ENCODE assay signal across 25 mouse cellular contexts in the genomic region with DNA sequence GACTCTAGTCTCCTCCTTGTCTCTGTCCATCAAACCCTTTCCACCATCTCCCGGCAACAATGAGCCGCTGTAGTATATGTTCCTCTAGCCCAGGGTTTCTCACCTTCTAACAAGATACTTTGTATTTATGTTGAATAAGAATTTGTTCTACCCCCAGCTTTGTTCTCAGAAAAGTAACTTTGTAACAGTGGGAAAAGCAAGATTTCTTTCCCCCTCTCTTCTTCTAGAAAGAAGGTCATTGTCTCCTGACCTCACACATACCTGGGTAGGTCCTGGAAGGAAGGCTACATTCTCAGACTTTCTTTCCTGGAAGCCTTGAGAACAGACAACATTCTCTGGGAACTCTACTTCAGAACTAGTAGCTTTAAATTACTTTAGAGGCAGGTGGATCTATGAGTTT. TPM values are rescaled to one million over a fixed set of nuclear protein-coding genes. Genes with fewer than 3 reads are reported as not detected.
DNase-seq lines count a peak whose midpoint lies in the region; ATAC-seq and TF ChIP-seq lines count a peak whose summit lies in the region.
"Had no signal": no experiment of that assay in that cellular context is flagged by ENCODE, and none has a peak within 500 bp of the region (broad histone marks: within the 10 kb centered on the region; RNA-seq: fewer than 3 reads in every experiment).

A gene (minus strand): TSS at position 101 of the 400 bp plus-strand sequence.

- H3K4me2 ChIP-seq in kidney, embryonic 16.5 days (replicated peaks; ENCODE audit: low read depth, low read length) = no peak within 1 kb of the TSS
- H3K4me2 ChIP-seq in midbrain, postnatal 0 days (ENCODE audit: low read depth, low read length, poor library complexity, severe bottlenecking) = no peak within 1 kb of the TSS
- H3K4me2 ChIP-seq: embryonic facial prominence, embryonic 13.5 days; forebrain, embryonic 12.5 days had no signal

- no peaks in the 10 kb centered on the region for H3K36me3 ChIP-seq in kidney, embryonic 16.5 days (ENCODE audit: insufficient read depth, low read length)
- H3K36me3 ChIP-seq in small intestine, adult 2 months (ENCODE audit: control insufficient read depth, insufficient read depth, low read length) = peaks cover 5% of the 10 kb centered on the region; the same call in 1 of the 2 replicates
- H3K36me3 ChIP-seq in midbrain, postnatal 0 days (ENCODE audit: insufficient read depth, low read length) = no peaks in the 10 kb centered on the region
- H3K36me3 ChIP-seq: embryonic facial prominence, embryonic 13.5 days; embryonic facial prominence, embryonic 15.5 days; forebrain, embryonic 10.5 days; forebrain, embryonic 12.5 days had no signal

- peaks cover 25% of the 10 kb centered on the region for H3K4me1 ChIP-seq in kidney, embryonic 16.5 days (ENCODE audit: insufficient read depth, low read length)
- peaks cover 17% of the 10 kb centered on the region for H3K4me1 ChIP-seq in small intestine, adult 2 months (ENCODE audit: control insufficient read depth, insufficient read depth, insufficient read length, low read length)
- H3K4me1 ChIP-seq in midbrain, postnatal 0 days (ENCODE audit: insufficient read depth, low read length) = peaks cover 8% of the 10 kb centered on the region; the same call in 1 of the 2 replicates

- no peaks in the 10 kb centered on the region for H3K9me3 ChIP-seq in kidney, embryonic 16.5 days (ENCODE audit: low read length)
- no peaks in the 10 kb centered on the region for H3K9me3 ChIP-seq in midbrain, postnatal 0 days (ENCODE audit: low read length)
- H3K9me3 ChIP-seq: embryonic facial prominence, embryonic 13.5 days; embryonic facial prominence, embryonic 15.5 days; forebrain, embryonic 10.5 days; forebrain, embryonic 12.5 days had no signal

- no peak for DNase-seq in kidney, postnatal 10 days
- DNase-seq in testis, postnatal 14 days (ENCODE audit: low spot score) = peak; percentile 46
- DNase-seq in testis, postnatal 10 days (ENCODE audit: low spot score) = no peak
- no peak for DNase-seq in large intestine, adult 2 months (ENCODE audit: low read depth, low spot score)
- no peak for DNase-seq in midbrain, postnatal 0 days (ENCODE audit: low spot score)
- DNase-seq in cerebellum, adult 11-12 months = no peak
- DNase-seq: adrenal gland, adult 8-10 months; adrenal gland, postnatal 14 days; adrenal gland, postnatal 36 days; cerebellum, adult 18-20 months; cerebellum, adult 8-10 months; cerebellum, adult 9-11 months; cerebellum, postnatal 14 days; cerebellum, postnatal 36 days; embryo, embryonic 11 days had no signal

- H3K9ac ChIP-seq in kidney, embryonic 16.5 days (replicated peaks; ENCODE audit: low read length) = no peak within 1 kb of the TSS
- no peak within 1 kb of the TSS for H3K9ac ChIP-seq in midbrain, postnatal 0 days (replicated peaks; ENCODE audit: low read length, poor library complexity, severe bottlenecking)
- H3K9ac ChIP-seq: embryonic facial prominence, embryonic 13.5 days; embryonic facial prominence, embryonic 15.5 days; forebrain, embryonic 12.5 days had no signal

- TF ChIP-seq CTCF in small intestine, adult 2 months (IDR thresholded peaks at IDR 0.05; ENCODE audit: extremely low read depth, insufficient read length, insufficient replicate concordance, low read depth, low read length) = no peak
- no peak for TF ChIP-seq CTCF in midbrain, postnatal 0 days (IDR thresholded peaks at IDR 0.05)

- 92% methylated on average over 2 of the region's 2 CpGs for WGBS in kidney, embryonic 16.5 days
- WGBS in large intestine, adult 2 months = 97% methylated on average over 2 of the region's 2 CpGs
- WGBS in small intestine, adult 2 months = 95% methylated on average over 2 of the region's 2 CpGs
- 94% methylated on average over 2 of the region's 2 CpGs for WGBS in midbrain, postnatal 0 days

- ATAC-seq in kidney, embryonic 16.5 days (ENCODE audit: low FRiP score, low TSS enrichment) = no peak
- ATAC-seq in midbrain, postnatal 0 days (ENCODE audit: low FRiP score) = no peak
- ATAC-seq: activated CD4-positive, CD25-positive, alpha-beta regulatory T cell, adult 4 months; forebrain, embryonic 14.5 days; forebrain, embryonic 16.5 days had no signal

- no peak within 1 kb of the TSS for H3K27ac ChIP-seq in kidney, embryonic 16.5 days (ENCODE audit: low read length)
- no peak within 1 kb of the TSS for H3K27ac ChIP-seq in small intestine, adult 2 months (ENCODE audit: insufficient read depth, low read depth, low read length)
- H3K27ac ChIP-seq in midbrain, postnatal 0 days (ENCODE audit: low read depth, low read length) = no peak within 1 kb of the TSS
- H3K27ac ChIP-seq: embryonic facial prominence, embryonic 13.5 days; embryonic facial prominence, embryonic 15.5 days; forebrain, embryonic 10.5 days; forebrain, embryonic 12.5 days had no signal

- no peak for TF ChIP-seq POLR2A in small intestine, adult 2 months (IDR thresholded peaks at IDR 0.05; ENCODE audit: low read depth, low read length)

- H3K27me3 ChIP-seq in kidney, embryonic 16.5 days (ENCODE audit: insufficient read depth, low read length) = peaks cover 18% of the 10 kb centered on the region
- H3K27me3 ChIP-seq in small intestine, adult 2 months (ENCODE audit: control insufficient read depth, insufficient read depth, low read length) = no peaks in the 10 kb centered on the region; the same call in 1 of the 2 replicates
- H3K27me3 ChIP-seq in midbrain, postnatal 0 days (ENCODE audit: insufficient read depth, low read length) = peaks cover 20% of the 10 kb centered on the region

- no peak within 1 kb of the TSS for H3K4me3 ChIP-seq in kidney, embryonic 16.5 days (ENCODE audit: low read length)
- H3K4me3 ChIP-seq in small intestine, adult 2 months (ENCODE audit: low read depth, low read length) = no peak within 1 kb of the TSS
- H3K4me3 ChIP-seq in midbrain, postnatal 0 days (ENCODE audit: low read depth, low read length) = no peak within 1 kb of the TSS
- H3K4me3 ChIP-seq: embryonic facial prominence, embryonic 13.5 days; embryonic facial prominence, embryonic 15.5 days; erythroblast, embryonic 14.5 days; forebrain, embryonic 10.5 days; forebrain, embryonic 12.5 days had no signal

RNA-seq across cellular contexts. Expression of the gene that starts here (rescaled TPM):
- polyA plus RNA-seq in kidney, embryonic 16.5 days (2015; fragmentation: Nextera tagmentation; extraction: Ambion mirVana) = 9.6 and 10.5 TPM in 2 replicates
- 93.3 and 165 TPM in 2 replicates for polyA plus RNA-seq in large intestine, adult 2 months (2012; rRNA removed)
- polyA plus RNA-seq in small intestine, adult 2 months (2012; rRNA removed) = 100 and 151 TPM in 2 replicates
- total RNA-seq in midbrain, postnatal 0 days (2014; rRNA removed) = 0.09 and 0.27 TPM in 2 replicates
- 0.12 and 0.22 TPM in 2 replicates for polyA plus RNA-seq in midbrain, postnatal 0 days (2015; fragmentation: Nextera tagmentation; extraction: Ambion mirVana)
- polyA plus RNA-seq: erythroblast, embryonic 14.5 days; forebrain, embryonic 16.5 days had no signal
